Mouse (Mus musculus) T-cell, adult 2 months (primary cell): ENCODE results near the gene Simc1.

ENCODE experiments used
- DNase-seq: peaks from one replicate; pipeline ENCODE4 v3.0.0; 2022; ENCODE audit warnings: low spot score

Simc1 gene

GRCm38 (mm10) chr13:54589414-54589995 lies 85.9 kb downstream of the Simc1 start:
- DNase-seq, result no peak

GRCm38 (mm10) chr13:54589996-54590951 lies 86.7 kb downstream of the Simc1 start, which contains the start of the genes Nop16 and Higd2a:
Gene Nop16, minus strand, starts transcription at chr13:54590090.
Gene Higd2a, plus strand, starts transcription at chr13:54590207.
- peak; percentile 95 for DNase-seq

GRCm38 (mm10) chr13:54591776-54592356 lies 88.3 kb downstream of the Simc1 start:
- DNase-seq, result no peak

GRCm38 (mm10) chr13:54593617-54594016 lies 90.0 kb downstream of the Simc1 start:
- no peak for DNase-seq

GRCm38 (mm10) chr13:54596107-54596690 lies 92.6 kb downstream of the Simc1 start:
- DNase-seq, result no peak

- no peak for DNase-seq
Measured at GRCm38 (mm10) chr13:54596870-54597269, 93.3 kb downstream of the Simc1 start.

- DNase-seq, result no peak
Measured at GRCm38 (mm10) chr13:54598622-54599143, 95.1 kb downstream of the Simc1 start.
